Mouse (Mus musculus) mature B cell (primary cell): ENCODE measurements around the gene Cep83.

Experiments used
- in situ Hi-C: fragments of 300-500 bp; cut with MboI; formaldehyde crosslinking; loops from 2 replicates; pipeline ENCODE4 v1.14.3; 2019

The Cep83 gene

GRCm38 (mm10) chr10:94779319-94779718, 90.9 kb downstream of the Cep83 start:
- in situ Hi-C loops: no loop called here

- in situ Hi-C loops: no loop called here
Observed at GRCm38 (mm10) chr10:94780618-94781262, 92.3 kb downstream of the Cep83 start.

- in situ Hi-C loops: no loop called here
Observed at GRCm38 (mm10) chr10:94789205-94789604, 100.8 kb downstream of the Cep83 start.

GRCm38 (mm10) chr10:94793914-94794313, 105.5 kb downstream of the Cep83 start:
- in situ Hi-C loops: no loop called here

- in situ Hi-C loops: no loop called here
Observed at GRCm38 (mm10) chr10:94794666-94795244, 106.3 kb downstream of the Cep83 start.

GRCm38 (mm10) chr10:94798128-94798527, 109.7 kb downstream of the Cep83 start:
- in situ Hi-C loops: no loop called here

GRCm38 (mm10) chr10:94799485-94800239, 111.2 kb downstream of the Cep83 start:
- in situ Hi-C loops: no loop called here

GRCm38 (mm10) chr10:94800677-94801354, 112.4 kb downstream of the Cep83 start:
- in situ Hi-C loops: no loop called here

- in situ Hi-C loops: no loop called here
Observed at GRCm38 (mm10) chr10:94804029-94804908, 115.8 kb downstream of the Cep83 start.

- in situ Hi-C loops: no loop called here
Observed at GRCm38 (mm10) chr10:94804909-94805220, 116.4 kb downstream of the Cep83 start.

GRCm38 (mm10) chr10:94807323-94807722, 118.9 kb downstream of the Cep83 start:
- in situ Hi-C loops: no loop called here

GRCm38 (mm10) chr10:94808275-94808674, 119.8 kb downstream of the Cep83 start:
- in situ Hi-C loops: no loop called here

- in situ Hi-C loops: no loop called here
Observed at GRCm38 (mm10) chr10:94809946-94810472, 121.6 kb downstream of the Cep83 start.

GRCm38 (mm10) chr10:94811907-94812851, 123.7 kb downstream of the Cep83 start:
- in situ Hi-C loops: no loop called here

GRCm38 (mm10) chr10:94818127-94818526, 129.7 kb downstream of the Cep83 start:
- in situ Hi-C loops: no loop called here

GRCm38 (mm10) chr10:94818781-94819665, 130.6 kb downstream of the Cep83 start:
- in situ Hi-C loops: no loop called here

GRCm38 (mm10) chr10:94823971-94824760, 135.7 kb downstream of the Cep83 start:
- in situ Hi-C loops: no loop called here

- in situ Hi-C loops: loop anchor here (25.0 kb wide), 1 partner anchor 111 kb away; the partner anchor contains the start of gene Plxnc1
Observed at GRCm38 (mm10) chr10:94825951-94826350, 137.5 kb downstream of the Cep83 start.
